Mouse (Mus musculus): ENCODE measurements around the gene Kcnj11. TPM values are rescaled to one million over a fixed set of nuclear protein-coding genes. Genes with fewer than 3 reads are reported as not detected.

Kcnj11 gene
- polyA plus RNA-seq, 1 experiment from 2014 or later = 3.7 TPM

GRCm38 (mm10) chr7:46111938-46112337 is 11.4 kb upstream of the Kcnj11 start:
- 74% methylated on average over 6 of the region's 6 CpGs for whole genome bisulfite sequencing
- ATAC-seq = no peak

GRCm38 (mm10) chr7:46111212-46111817 is 10.8 kb upstream of the Kcnj11 start:
- H3K4me1 ChIP-seq (ENCODE audit: control insufficient read depth, insufficient read depth, low read depth, low read length) = peaks cover 8% of the 10 kb centered on the region
- H3K27me3 ChIP-seq (replicated peaks; ENCODE audit: control insufficient read depth, insufficient read depth, low read length) = no peaks in the 10 kb centered on the region
- WGBS = 81% methylated on average over 15 of the region's 15 CpGs
- no peaks in the 10 kb centered on the region for H3K9me3 ChIP-seq (ENCODE audit: control insufficient read depth, low read length)
- no peak overlapping the region for H3K4me3 ChIP-seq (ENCODE audit: low read length)
- H3K9ac ChIP-seq (ENCODE audit: low read depth, low read length) = no peak overlapping the region
- H3K36me3 ChIP-seq (ENCODE audit: control insufficient read depth, insufficient read depth, low read length) = no peaks in the 10 kb centered on the region
- no peak overlapping the region for H3K4me2 ChIP-seq (ENCODE audit: low read length)
- H3K27ac ChIP-seq (ENCODE audit: low read depth, low read length) = no peak overlapping the region
- ATAC-seq = no peak

More at GRCm38 (mm10) chr7:46111938-46112337, 11.4 kb upstream of the Kcnj11 start:
- H3K4me3 ChIP-seq (ENCODE audit: low read length) = no peak overlapping the region
- no peaks in the 10 kb centered on the region for H3K36me3 ChIP-seq (ENCODE audit: control insufficient read depth, insufficient read depth, low read length)
- H3K9me3 ChIP-seq (ENCODE audit: control insufficient read depth, low read length) = no peaks in the 10 kb centered on the region
- H3K27me3 ChIP-seq (replicated peaks; ENCODE audit: control insufficient read depth, insufficient read depth, low read length) = no peaks in the 10 kb centered on the region
- no peak overlapping the region for H3K4me2 ChIP-seq (ENCODE audit: low read length)
- H3K4me1 ChIP-seq (ENCODE audit: control insufficient read depth, insufficient read depth, low read depth, low read length) = peaks cover 8% of the 10 kb centered on the region
- H3K9ac ChIP-seq (ENCODE audit: low read depth, low read length) = no peak overlapping the region
- no peak overlapping the region for H3K27ac ChIP-seq (ENCODE audit: low read depth, low read length)

GRCm38 (mm10) chr7:46110079-46110478 is 9.5 kb upstream of the Kcnj11 start:
- 74% methylated on average over 3 of the region's 3 CpGs for WGBS
- no peak overlapping the region for H3K27ac ChIP-seq (ENCODE audit: low read depth, low read length)
- H3K9me3 ChIP-seq (ENCODE audit: control insufficient read depth, low read length) = no peaks in the 10 kb centered on the region
- H3K27me3 ChIP-seq (replicated peaks; ENCODE audit: control insufficient read depth, insufficient read depth, low read length) = no peaks in the 10 kb centered on the region
- H3K36me3 ChIP-seq (ENCODE audit: control insufficient read depth, insufficient read depth, low read length) = no peaks in the 10 kb centered on the region
- peaks cover 8% of the 10 kb centered on the region for H3K4me1 ChIP-seq (ENCODE audit: control insufficient read depth, insufficient read depth, low read depth, low read length)
- ATAC-seq = no peak
- H3K9ac ChIP-seq (ENCODE audit: low read depth, low read length) = no peak overlapping the region
- H3K4me2 ChIP-seq (ENCODE audit: low read length) = no peak overlapping the region
- H3K4me3 ChIP-seq (ENCODE audit: low read length) = no peak overlapping the region

DNA sequence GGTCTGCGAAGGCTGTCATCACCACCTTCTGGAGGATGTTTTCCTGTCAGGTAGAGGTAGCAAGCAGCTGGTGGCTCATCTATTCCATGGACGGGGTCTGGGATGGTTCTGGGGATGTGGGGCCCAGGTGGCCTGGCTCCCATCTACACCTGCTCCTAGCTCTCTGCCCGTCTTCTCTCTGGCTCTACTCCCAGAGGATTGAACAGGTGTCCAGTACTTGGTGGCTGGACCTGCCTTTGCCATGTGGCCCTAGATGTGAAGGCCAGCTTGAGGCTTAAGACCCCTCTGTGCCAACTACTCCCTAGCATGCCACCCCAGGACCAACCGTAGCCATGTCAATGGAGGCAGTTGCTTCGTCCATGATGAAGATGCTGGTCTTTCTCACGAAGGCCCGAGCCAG is 4.9 kb upstream of the Kcnj11 start:
- Histone ChIP-seq H3K9ac (ENCODE audit: low read depth, low read length) (no peak overlapping the region), H3K9me3 (ENCODE audit: control insufficient read depth, low read length) (no peaks in the 10 kb centered on the region), H3K4me2 (ENCODE audit: low read length) (no peak overlapping the region), H3K36me3 (ENCODE audit: control insufficient read depth, insufficient read depth, low read length) (no peaks in the 10 kb centered on the region), H3K27me3 (replicated peaks; ENCODE audit: control insufficient read depth, insufficient read depth, low read length) (no peaks in the 10 kb centered on the region), H3K4me1 (ENCODE audit: control insufficient read depth, insufficient read depth, low read depth, low read length) (peaks cover 11% of the 10 kb centered on the region), H3K4me3 (ENCODE audit: low read length) (no peak overlapping the region), H3K27ac (ENCODE audit: low read depth, low read length) (no peak overlapping the region)
- ATAC-seq = no peak
- WGBS = 78% methylated on average over 7 of the region's 7 CpGs

DNA sequence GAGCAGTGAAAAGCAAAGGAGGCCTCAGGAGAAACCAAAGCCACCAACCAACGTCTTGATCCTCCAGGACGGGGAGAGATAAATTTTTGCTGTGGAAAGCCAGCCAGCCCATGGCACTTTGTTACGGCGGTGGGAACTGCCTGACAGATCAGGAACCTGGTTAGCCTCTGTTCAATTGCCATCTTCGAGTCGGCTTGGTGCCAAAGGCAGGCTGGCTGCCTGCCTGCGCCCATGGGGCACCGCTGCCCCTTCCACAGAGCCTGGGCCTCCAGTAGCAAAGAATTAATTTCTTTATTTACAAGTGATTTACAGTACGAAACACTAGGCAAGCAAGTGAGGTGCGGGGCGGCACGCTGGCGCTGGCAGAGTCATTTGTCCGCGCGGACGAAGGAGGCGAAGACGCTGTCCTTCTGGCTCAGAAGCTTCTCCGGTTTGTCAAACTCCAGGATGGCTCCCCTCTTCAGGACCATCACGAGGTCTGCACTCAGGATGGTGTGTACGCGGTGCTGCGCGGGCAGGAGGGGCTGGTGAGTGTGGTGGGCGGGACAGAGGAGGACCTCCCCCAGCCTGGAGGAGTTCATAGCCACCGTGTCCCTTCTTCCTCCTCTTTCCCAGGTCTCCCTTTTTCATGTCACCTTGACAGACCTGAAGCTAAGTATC is 3.8 kb upstream of the Kcnj11 start:
- WGBS = 68% methylated on average over 27 of the region's 27 CpGs
- no peak for ATAC-seq

DNA sequence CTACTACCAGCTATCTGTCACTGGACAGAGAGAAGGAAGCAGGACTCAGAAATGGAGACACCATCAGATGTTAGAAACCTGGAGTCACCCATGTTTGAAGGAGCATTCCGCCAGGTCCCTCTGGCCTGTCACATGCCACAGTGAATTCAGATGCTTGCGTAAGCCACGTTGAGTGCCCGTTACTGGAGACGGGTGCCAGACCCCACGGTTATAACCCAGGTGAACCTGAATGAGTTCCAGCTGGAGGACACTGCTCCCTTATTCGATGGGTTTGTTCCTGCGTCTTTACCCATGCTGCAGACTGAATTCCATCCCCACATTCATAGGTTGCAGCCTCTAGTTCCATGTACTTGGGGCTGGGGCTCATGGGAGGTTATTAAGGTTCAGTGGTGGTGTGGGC is 3.2 kb upstream of the Kcnj11 start:
- 75% methylated on average over 8 of the region's 8 CpGs for WGBS

More for the DNA sequence above, 3.8 kb upstream of the Kcnj11 start:
- Histone ChIP-seq H3K4me2 (ENCODE audit: low read length) (peak overlapping the region; percentile 31; the same call in 1 of the 2 replicates), H3K4me3 (ENCODE audit: low read length) (no peak overlapping the region), H3K27me3 (replicated peaks; ENCODE audit: control insufficient read depth, insufficient read depth, low read length) (no peaks in the 10 kb centered on the region), H3K9ac (ENCODE audit: low read depth, low read length) (peak overlapping the region; percentile 19; the same call in 1 of the 2 replicates), H3K9me3 (ENCODE audit: control insufficient read depth, low read length) (no peaks in the 10 kb centered on the region), H3K4me1 (ENCODE audit: control insufficient read depth, insufficient read depth, low read depth, low read length) (peaks cover 16% of the 10 kb centered on the region), H3K36me3 (ENCODE audit: control insufficient read depth, insufficient read depth, low read length) (no peaks in the 10 kb centered on the region), H3K27ac (ENCODE audit: low read depth, low read length) (peak overlapping the region; percentile 51)

DNA sequence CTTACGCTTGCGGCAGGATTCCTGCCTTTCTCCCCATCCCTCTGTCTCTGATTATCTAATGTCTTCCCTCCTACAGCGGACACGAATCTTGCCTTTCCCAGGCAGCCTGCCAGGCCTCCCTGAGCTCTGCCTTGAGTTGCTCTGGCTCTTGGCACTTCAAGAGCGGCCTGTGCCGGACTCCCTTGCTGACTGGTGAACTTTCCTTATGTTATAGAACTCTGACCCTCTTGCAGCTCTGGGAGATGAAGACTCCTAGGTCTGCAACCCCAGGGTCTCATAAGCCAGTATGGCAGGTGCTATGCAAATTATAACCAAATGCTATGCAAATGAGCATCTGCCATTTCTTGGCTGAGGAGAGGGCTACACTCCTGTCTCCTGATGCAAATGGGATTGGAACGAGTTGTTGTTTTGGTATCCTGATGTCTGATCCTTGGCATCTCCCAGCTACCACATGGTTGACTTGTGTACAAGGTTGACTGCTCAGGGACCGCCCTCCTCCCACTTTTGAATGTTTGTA is 2.6 kb upstream of the Kcnj11 start:
- Histone ChIP-seq H3K4me2 (ENCODE audit: low read length) (no peak overlapping the region), H3K27ac (ENCODE audit: low read depth, low read length) (peak overlapping the region; percentile 67; the same call in 1 of the 2 replicates), H3K36me3 (ENCODE audit: control insufficient read depth, insufficient read depth, low read length) (no peaks in the 10 kb centered on the region), H3K4me1 (ENCODE audit: control insufficient read depth, insufficient read depth, low read depth, low read length) (peaks cover 18% of the 10 kb centered on the region), H3K27me3 (replicated peaks; ENCODE audit: control insufficient read depth, insufficient read depth, low read length) (no peaks in the 10 kb centered on the region), H3K9ac (ENCODE audit: low read depth, low read length) (no peak overlapping the region), H3K4me3 (ENCODE audit: low read length) (no peak overlapping the region), H3K9me3 (ENCODE audit: control insufficient read depth, low read length) (no peaks in the 10 kb centered on the region)
- peak; percentile 28 for ATAC-seq
- 42% methylated on average over 8 of the region's 8 CpGs for WGBS

More for the DNA sequence above, 3.2 kb upstream of the Kcnj11 start:
- H3K4me2 ChIP-seq (ENCODE audit: low read length) = no peak overlapping the region
- H3K36me3 ChIP-seq (ENCODE audit: control insufficient read depth, insufficient read depth, low read length) = no peaks in the 10 kb centered on the region
- H3K9me3 ChIP-seq (ENCODE audit: control insufficient read depth, low read length) = no peaks in the 10 kb centered on the region
- H3K9ac ChIP-seq (ENCODE audit: low read depth, low read length) = no peak overlapping the region
- H3K27ac ChIP-seq (ENCODE audit: low read depth, low read length) = peak overlapping the region; percentile 51
- ATAC-seq = no peak
- no peaks in the 10 kb centered on the region for H3K27me3 ChIP-seq (replicated peaks; ENCODE audit: control insufficient read depth, insufficient read depth, low read length)
- no peak overlapping the region for H3K4me3 ChIP-seq (ENCODE audit: low read length)
- peaks cover 16% of the 10 kb centered on the region for H3K4me1 ChIP-seq (ENCODE audit: control insufficient read depth, insufficient read depth, low read depth, low read length)

GRCm38 (mm10) chr7:46099682-46100081 is 882 bp downstream of the Kcnj11 start:
- peak overlapping the region; percentile 88 for H3K9ac ChIP-seq (ENCODE audit: low read depth, low read length)
- H3K4me2 ChIP-seq (ENCODE audit: low read length) = peak overlapping the region; percentile 71
- H3K27ac ChIP-seq (ENCODE audit: low read depth, low read length) = no peak overlapping the region
- peaks cover 4% of the 10 kb centered on the region for H3K27me3 ChIP-seq (replicated peaks; ENCODE audit: control insufficient read depth, insufficient read depth, low read length)
- H3K4me1 ChIP-seq (ENCODE audit: control insufficient read depth, insufficient read depth, low read depth, low read length) = peaks cover 26% of the 10 kb centered on the region
- H3K4me3 ChIP-seq (ENCODE audit: low read length) = peak overlapping the region; percentile 72
- ATAC-seq = no peak
- no peaks in the 10 kb centered on the region for H3K9me3 ChIP-seq (ENCODE audit: control insufficient read depth, low read length)
- WGBS = 81% methylated on average over 13 of the region's 13 CpGs
- H3K36me3 ChIP-seq (ENCODE audit: control insufficient read depth, insufficient read depth, low read length) = no peaks in the 10 kb centered on the region

- H3K9ac ChIP-seq (ENCODE audit: low read depth, low read length) = no peak overlapping the region
- peaks cover 4% of the 10 kb centered on the region for H3K27me3 ChIP-seq (replicated peaks; ENCODE audit: control insufficient read depth, insufficient read depth, low read length)
- no peak for ATAC-seq
- no peak overlapping the region for H3K27ac ChIP-seq (ENCODE audit: low read depth, low read length)
- WGBS = 96% methylated on average over 19 of the region's 19 CpGs
- H3K4me3 ChIP-seq (ENCODE audit: low read length) = no peak overlapping the region
- H3K4me1 ChIP-seq (ENCODE audit: control insufficient read depth, insufficient read depth, low read depth, low read length) = peaks cover 22% of the 10 kb centered on the region
- H3K36me3 ChIP-seq (ENCODE audit: control insufficient read depth, insufficient read depth, low read length) = no peaks in the 10 kb centered on the region
- H3K4me2 ChIP-seq (ENCODE audit: low read length) = no peak overlapping the region
- no peaks in the 10 kb centered on the region for H3K9me3 ChIP-seq (ENCODE audit: control insufficient read depth, low read length)
Measured at GRCm38 (mm10) chr7:46098919-46099286, 1.7 kb downstream of the Kcnj11 start.
